Mouse (Mus musculus) ES-E14 (cell line): ENCODE measurements around the gene Ccdc88c. TPM values are rescaled to one million over a fixed set of nuclear protein-coding genes. Genes with fewer than 3 reads are reported as not detected.

ENCODE experiments used
- DNase-seq: peaks from one replicate; pipeline ENCODE4 v3.0.0-alpha.2; 2013; ENCODE audit warnings: low read depth, low spot score
- H3K27ac ChIP-seq: 2 replicates; pipeline ENCODE4 v1.5.1; 2012; ENCODE audit warnings: low read depth, mild to moderate bottlenecking, low read length, moderate library complexity, mixed read lengths; ENCODE audit not compliant: poor library complexity, insufficient read depth, severe bottlenecking
- H3K36me3 ChIP-seq: 2 replicates; pipeline ENCODE4 v1.6.1; 2012; ENCODE audit warnings: mild to moderate bottlenecking, low read length, moderate library complexity, mixed read lengths; ENCODE audit not compliant: control insufficient read depth, poor library complexity, insufficient read depth, severe bottlenecking
- H3K4me1 ChIP-seq, 2 experiments: fragments of 150-350 bp in 1 of 2; sonication (generic) in 1 of 2; 2 replicates each; pipeline ENCODE4 v1.6.1; 2012; ENCODE audit warnings: low read length in 2 of 2, mild to moderate bottlenecking in 1 of 2, mixed read lengths in 1 of 2; ENCODE audit not compliant: control insufficient read depth in 2 of 2, insufficient read depth in 2 of 2, poor library complexity in 1 of 2
- H3K4me3 ChIP-seq, 2 experiments: fragments of 150-350 bp in 1 of 2; sonication (generic) in 1 of 2; 2 replicates each; pipeline ENCODE4 v1.5.1; 2012; ENCODE audit warnings: low read length in 2 of 2, low read depth in 1 of 2, mild to moderate bottlenecking in 1 of 2, mixed read lengths in 1 of 2; ENCODE audit not compliant: insufficient read depth in 1 of 2, poor library complexity in 1 of 2, severe bottlenecking in 1 of 2
- H3K9ac ChIP-seq: 2 replicates; pipeline ENCODE4 v1.6.1; 2012; ENCODE audit warnings: low read depth, mild to moderate bottlenecking, low read length, mixed read lengths; ENCODE audit not compliant: poor library complexity, insufficient read depth, severe bottlenecking
- H3K9me3 ChIP-seq: fragments of 150-350 bp; sonication (generic); 2 replicates; pipeline ENCODE4 v1.6.1; 2012; ENCODE audit warnings: low read depth, mild to moderate bottlenecking, low read length; ENCODE audit not compliant: control insufficient read depth, insufficient read depth
- CHD2 ChIP-seq: IDR thresholded peaks from 2 replicates; pipeline ENCODE4 v1.6.1; 2014; ENCODE audit warnings: mild to moderate bottlenecking, low read depth, low read length, inconsistent platforms
- HCFC1 ChIP-seq: IDR thresholded peaks from 2 replicates; pipeline ENCODE4 v1.6.1; 2012; ENCODE audit warnings: low read length, inconsistent platforms, borderline replicate concordance; ENCODE audit not compliant: insufficient read depth
- MAFK ChIP-seq: IDR thresholded peaks from 2 replicates; pipeline ENCODE4 v1.6.1; 2014; ENCODE audit warnings: mild to moderate bottlenecking, low read depth, low read length, inconsistent platforms; ENCODE audit not compliant: insufficient read depth
- ZC3H11A ChIP-seq: IDR thresholded peaks from 2 replicates; pipeline ENCODE4 v1.6.1; 2012; ENCODE audit warnings: low read depth, mild to moderate bottlenecking, inconsistent platforms, low read length, borderline replicate concordance
- ZNF384 ChIP-seq: IDR thresholded peaks from 2 replicates; pipeline ENCODE4 v1.6.1; 2012; ENCODE audit warnings: low read depth, low read length, inconsistent platforms
- in situ Hi-C, 2 experiments: fragments of 600-800 bp; cut with MboI; formaldehyde crosslinking; loops; one replicate each; pipeline ENCODE4 v1.15.1; 2025; ENCODE audit warnings: low sequenced_read_pairs in 2 of 2, inconsistent platforms in 1 of 2; ENCODE audit not compliant: unreplicated experiment in 2 of 2
- total RNA-seq: library from RNA; depleted of rRNA; stranded (reverse); fragments of 300-350 nt; gene quantifications from 2 replicates; pipeline ENCODE4 v1.2.3, GENCODE M21; 2012

Ccdc88c gene
- total RNA-seq, 1 experiment, result 35.7 TPM

- no peak overlapping the region for H3K4me3 ChIP-seq
- in situ Hi-C loops, result no loop called here
These were observed 122.0 kb downstream of the Ccdc88c start for GRCm38 (mm10) chr12:100906861-100907260.

DNA sequence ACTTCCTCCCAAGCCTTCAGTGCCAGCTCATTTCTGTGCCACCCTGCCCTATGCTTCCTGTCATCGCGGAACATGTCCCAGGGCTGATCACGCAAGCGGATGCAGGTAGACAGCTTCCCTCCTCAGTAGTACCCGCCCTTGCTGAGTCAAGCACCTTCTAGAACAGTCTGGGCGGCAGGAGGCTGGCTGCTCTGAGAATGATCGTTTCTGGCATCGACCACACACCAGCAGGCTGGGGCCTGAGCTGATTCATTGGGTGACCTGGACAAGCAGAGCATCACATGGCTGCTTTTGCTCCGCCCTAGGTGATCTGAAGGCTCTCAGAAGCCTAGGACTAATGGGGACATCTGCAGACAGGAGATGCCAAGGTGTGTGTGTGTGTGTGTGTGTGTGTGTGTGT is 125.1 kb downstream of the Ccdc88c start:
- no peak for TF ChIP-seq CHD2
- Histone ChIP-seq H3K4me3 (no peak overlapping the region), H3K36me3 (no peaks in the 10 kb centered on the region)

More at GRCm38 (mm10) chr12:100906861-100907260, 122.0 kb downstream of the Ccdc88c start:
- peaks cover 0 to 12% of the 10 kb centered on the region in 2 experiments; a peak in 1 of 4 replicates for H3K4me1 ChIP-seq
- H3K27ac ChIP-seq, result no peak overlapping the region
- H3K9me3 ChIP-seq, result no peaks in the 10 kb centered on the region
- TF ChIP-seq ZNF384, result no peak
- no peak for TF ChIP-seq HCFC1
- no peak for TF ChIP-seq MAFK
- no peak for TF ChIP-seq ZC3H11A
- no peak for TF ChIP-seq CHD2
- no peak for DNase-seq
- no peak overlapping the region for H3K9ac ChIP-seq
- H3K36me3 ChIP-seq, result no peaks in the 10 kb centered on the region

GRCm38 (mm10) chr12:100901386-100901785 is 127.5 kb downstream of the Ccdc88c start:
- no peak for DNase-seq
- peaks cover 0 to 2% of the 10 kb centered on the region in 2 experiments; a peak in 1 of 4 replicates for H3K4me1 ChIP-seq
- H3K27ac ChIP-seq, result no peak overlapping the region
- H3K4me3 ChIP-seq, result no peak overlapping the region
- H3K9ac ChIP-seq, result no peak overlapping the region
- in situ Hi-C loops, result no loop called here
- no peak for TF ChIP-seq MAFK
- TF ChIP-seq ZC3H11A, result no peak
- TF ChIP-seq ZNF384, result no peak
- TF ChIP-seq CHD2, result no peak
- no peak for TF ChIP-seq HCFC1
- no peaks in the 10 kb centered on the region for H3K9me3 ChIP-seq
- H3K36me3 ChIP-seq, result no peaks in the 10 kb centered on the region

More for the DNA sequence above, 125.1 kb downstream of the Ccdc88c start:
- Histone ChIP-seq H3K4me1 (peaks cover 0 to 8% of the 10 kb centered on the region in 2 experiments; a peak in 2 of 4 replicates), H3K27ac (no peak overlapping the region), H3K9me3 (no peaks in the 10 kb centered on the region), H3K9ac (no peak overlapping the region)
- DNase-seq, result no peak
- in situ Hi-C loops, result no loop called here

DNA sequence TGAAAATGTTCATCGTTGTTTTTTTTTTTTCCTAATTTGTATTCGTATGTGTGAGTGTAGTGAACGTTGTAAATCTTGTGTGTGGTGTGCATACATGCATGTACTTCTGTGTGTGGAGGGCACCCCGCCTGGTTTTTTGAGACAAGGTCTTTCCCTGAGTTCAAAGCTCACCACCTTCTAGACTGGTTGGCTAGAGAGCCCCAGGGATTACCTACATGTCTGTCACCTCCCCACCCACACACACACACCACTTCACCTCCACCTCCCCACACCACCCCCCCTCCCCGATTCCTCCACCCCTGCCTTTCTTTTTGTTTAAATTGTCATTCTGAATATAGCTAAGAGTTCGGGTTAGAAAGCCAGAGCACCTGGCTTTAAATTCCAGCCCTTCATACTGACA is 128.0 kb downstream of the Ccdc88c start:
- peaks cover 0 to 2% of the 10 kb centered on the region in 2 experiments; a peak in 1 of 4 replicates for H3K4me1 ChIP-seq
- H3K9me3 ChIP-seq, result no peaks in the 10 kb centered on the region
- in situ Hi-C loops, result no loop called here
- H3K27ac ChIP-seq, result no peak overlapping the region
- no peaks in the 10 kb centered on the region for H3K36me3 ChIP-seq
- no peak overlapping the region for H3K4me3 ChIP-seq
- TF ChIP-seq MAFK (no peak), HCFC1 (no peak), ZC3H11A (no peak), CHD2 (no peak), ZNF384 (no peak)
- no peak overlapping the region for H3K9ac ChIP-seq
- no peak for DNase-seq

GRCm38 (mm10) chr12:100899111-100899640 is 129.7 kb downstream of the Ccdc88c start:
- in situ Hi-C loops, result no loop called here
- Histone ChIP-seq H3K9me3 (no peaks in the 10 kb centered on the region), H3K4me3 (peak overlapping the region; percentile 58 to 60), H3K36me3 (no peaks in the 10 kb centered on the region), H3K9ac (peak overlapping the region; percentile 13; the same call in 1 of the 2 replicates), H3K4me1 (peaks cover 0 to 2% of the 10 kb centered on the region in 2 experiments; a peak in 1 of 4 replicates), H3K27ac (no peak overlapping the region)
- DNase-seq, result no peak
- TF ChIP-seq ZC3H11A (no peak), ZNF384 (no peak), MAFK (no peak), CHD2 (no peak), HCFC1 (no peak)
